Mouse (Mus musculus): Measurements from ENCODE around the gene Metap2. TPM values are rescaled to one million over a fixed set of nuclear protein-coding genes. Genes with fewer than 3 reads are reported as not detected.

The Metap2 gene
- polyA plus RNA-seq (2015; fragmentation: Nextera tagmentation; extraction: Ambion mirVana): 249 and 304 TPM in 2 replicates

GRCm38 (mm10) chr10:93897043-93897646, at the start of gene Metap2:
Metap2 (minus strand) TSS chr10:93897093.
- peak within 1 kb of the TSS; percentile 7; the same call in 1 of the 2 replicates for H3K27ac ChIP-seq
- ATAC-seq (ENCODE audit: low read depth): no peak
- no peaks in the 10 kb centered on the region for H3K36me3 ChIP-seq
- no peak within 1 kb of the TSS for H3K9ac ChIP-seq
- whole genome bisulfite sequencing (ENCODE audit: insufficient replicate concordance): 62% methylated on average over 7 of the region's 7 CpGs
- peaks cover 4% of the 10 kb centered on the region; the same call in 1 of the 2 replicates for H3K27me3 ChIP-seq
- no peak within 1 kb of the TSS for H3K4me2 ChIP-seq
- H3K4me3 ChIP-seq (replicated peaks): no peak within 1 kb of the TSS
- no peaks in the 10 kb centered on the region for H3K9me3 ChIP-seq (replicated peaks)
- peaks cover 46% of the 10 kb centered on the region for H3K4me1 ChIP-seq (replicated peaks)
- DNase-seq: no peak

GRCm38 (mm10) chr10:93945843-93946499, 49.1 kb upstream of the Metap2 start:
- Histone ChIP-seq H3K27me3 (0 out of 2 replicates have a peak, but pooled peaks cover 3% of the 10 kb centered on the region), H3K4me3 (replicated peaks) (no peak overlapping the region), H3K9ac (no peak overlapping the region), H3K36me3 (no peaks in the 10 kb centered on the region), H3K27ac (no peak overlapping the region), H3K9me3 (replicated peaks) (no peaks in the 10 kb centered on the region), H3K4me2 (no peak overlapping the region), H3K4me1 (replicated peaks) (no peaks in the 10 kb centered on the region)
- DNase-seq: no peak
- 53% methylated on average over 9 of the region's 9 CpGs for WGBS (ENCODE audit: insufficient replicate concordance)
- ATAC-seq (ENCODE audit: low read depth): peak; percentile 61

GRCm38 (mm10) chr10:93945364-93945763, 48.5 kb upstream of the Metap2 start:
- Histone ChIP-seq H3K27me3 (0 out of 2 replicates have a peak, but pooled peaks cover 3% of the 10 kb centered on the region), H3K36me3 (no peaks in the 10 kb centered on the region), H3K9me3 (replicated peaks) (no peaks in the 10 kb centered on the region), H3K27ac (no peak overlapping the region), H3K9ac (no peak overlapping the region), H3K4me2 (no peak overlapping the region), H3K4me3 (replicated peaks) (no peak overlapping the region), H3K4me1 (replicated peaks) (no peaks in the 10 kb centered on the region)
- 40% methylated on average over 4 of the region's 4 CpGs for WGBS (ENCODE audit: insufficient replicate concordance)
- DNase-seq (no peak), ATAC-seq (ENCODE audit: low read depth) (no peak)

DNA sequence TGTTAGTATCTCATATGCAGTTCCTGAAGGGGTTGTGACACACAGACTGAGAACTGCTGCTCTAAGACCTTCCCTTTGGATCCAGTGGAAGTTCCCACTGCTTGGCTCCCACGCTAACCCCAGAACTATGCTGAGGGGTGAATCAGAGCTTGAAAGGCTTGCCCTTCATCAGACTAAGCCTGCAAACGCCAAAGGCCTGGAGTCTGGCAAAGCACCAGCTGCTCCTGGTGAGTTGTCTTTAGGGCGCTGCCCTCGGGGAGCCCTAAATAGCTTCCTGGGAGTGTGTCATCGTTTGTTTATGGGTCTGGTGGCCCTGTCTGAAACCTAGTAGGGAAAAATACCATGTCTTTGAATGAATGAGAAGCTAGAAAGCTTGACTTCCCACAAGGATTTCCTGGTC, 47.3 kb upstream of the Metap2 start:
- Histone ChIP-seq H3K27me3 (0 out of 2 replicates have a peak, but pooled peaks cover 3% of the 10 kb centered on the region), H3K4me2 (no peak overlapping the region), H3K4me1 (replicated peaks) (no peaks in the 10 kb centered on the region), H3K4me3 (replicated peaks) (no peak overlapping the region), H3K9me3 (replicated peaks) (no peaks in the 10 kb centered on the region), H3K9ac (no peak overlapping the region), H3K36me3 (no peaks in the 10 kb centered on the region), H3K27ac (no peak overlapping the region)
- ATAC-seq (ENCODE audit: low read depth) (no peak), DNase-seq (no peak)
- 46% methylated on average over 5 of the region's 5 CpGs for WGBS (ENCODE audit: insufficient replicate concordance)

GRCm38 (mm10) chr10:93940279-93940678, 43.4 kb upstream of the Metap2 start:
- Histone ChIP-seq H3K9me3 (replicated peaks) (no peaks in the 10 kb centered on the region), H3K4me2 (no peak overlapping the region), H3K4me3 (replicated peaks) (no peak overlapping the region), H3K36me3 (no peaks in the 10 kb centered on the region), H3K27me3 (no peaks in the 10 kb centered on the region), H3K4me1 (replicated peaks) (no peaks in the 10 kb centered on the region), H3K27ac (no peak overlapping the region), H3K9ac (no peak overlapping the region)
- DNase-seq: no peak
- WGBS (ENCODE audit: insufficient replicate concordance): 74% methylated on average over 5 of the region's 5 CpGs
- no peak for ATAC-seq (ENCODE audit: low read depth)

DNA sequence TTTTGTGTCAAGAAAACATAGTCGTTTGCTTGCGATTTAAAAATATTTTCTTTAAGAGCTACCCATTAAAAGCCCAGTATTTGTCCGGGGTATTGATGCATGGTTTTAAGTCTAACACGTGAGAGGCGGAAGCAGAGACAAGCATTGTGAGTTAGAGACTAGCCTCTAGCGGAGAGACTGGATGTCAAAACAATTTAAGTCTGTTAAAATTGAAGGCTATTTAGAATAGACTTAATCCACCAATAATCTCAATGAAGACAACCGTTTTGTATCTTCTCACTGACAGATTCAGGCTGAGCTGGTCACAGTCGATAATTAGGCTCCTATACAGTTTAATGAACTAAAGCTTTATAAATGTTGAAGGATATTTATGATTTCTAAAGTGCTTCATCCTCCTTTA, 42.8 kb upstream of the Metap2 start:
- Histone ChIP-seq H3K36me3 (no peaks in the 10 kb centered on the region), H3K4me2 (no peak overlapping the region), H3K4me1 (replicated peaks) (no peaks in the 10 kb centered on the region), H3K9me3 (replicated peaks) (no peaks in the 10 kb centered on the region), H3K9ac (no peak overlapping the region), H3K27ac (no peak overlapping the region), H3K4me3 (replicated peaks) (no peak overlapping the region), H3K27me3 (no peaks in the 10 kb centered on the region)
- 78% methylated on average over 8 of the region's 8 CpGs for WGBS (ENCODE audit: insufficient replicate concordance)
- ATAC-seq (ENCODE audit: low read depth): no peak
- no peak for DNase-seq

- DNase-seq (no peak), ATAC-seq (ENCODE audit: low read depth) (no peak)
- Histone ChIP-seq H3K4me3 (replicated peaks) (no peak overlapping the region), H3K4me1 (replicated peaks) (no peaks in the 10 kb centered on the region), H3K36me3 (no peaks in the 10 kb centered on the region), H3K9me3 (replicated peaks) (no peaks in the 10 kb centered on the region), H3K9ac (no peak overlapping the region), H3K4me2 (no peak overlapping the region), H3K27ac (no peak overlapping the region), H3K27me3 (no peaks in the 10 kb centered on the region)
- 80% methylated on average over 20 of the region's 20 CpGs for WGBS (ENCODE audit: insufficient replicate concordance)
Measured at GRCm38 (mm10) chr10:93938844-93939271, 42.0 kb upstream of the Metap2 start.

GRCm38 (mm10) chr10:93933980-93934379, 37.1 kb upstream of the Metap2 start:
- 69% methylated on average over 9 of the region's 9 CpGs for WGBS (ENCODE audit: insufficient replicate concordance)
- Histone ChIP-seq H3K27me3 (peaks cover 21% of the 10 kb centered on the region; the same call in 1 of the 2 replicates), H3K4me2 (no peak overlapping the region), H3K9ac (no peak overlapping the region), H3K36me3 (no peaks in the 10 kb centered on the region), H3K4me1 (replicated peaks) (no peaks in the 10 kb centered on the region), H3K4me3 (replicated peaks) (no peak overlapping the region), H3K9me3 (replicated peaks) (no peaks in the 10 kb centered on the region), H3K27ac (no peak overlapping the region)
- ATAC-seq (ENCODE audit: low read depth) (no peak), DNase-seq (no peak)

DNA sequence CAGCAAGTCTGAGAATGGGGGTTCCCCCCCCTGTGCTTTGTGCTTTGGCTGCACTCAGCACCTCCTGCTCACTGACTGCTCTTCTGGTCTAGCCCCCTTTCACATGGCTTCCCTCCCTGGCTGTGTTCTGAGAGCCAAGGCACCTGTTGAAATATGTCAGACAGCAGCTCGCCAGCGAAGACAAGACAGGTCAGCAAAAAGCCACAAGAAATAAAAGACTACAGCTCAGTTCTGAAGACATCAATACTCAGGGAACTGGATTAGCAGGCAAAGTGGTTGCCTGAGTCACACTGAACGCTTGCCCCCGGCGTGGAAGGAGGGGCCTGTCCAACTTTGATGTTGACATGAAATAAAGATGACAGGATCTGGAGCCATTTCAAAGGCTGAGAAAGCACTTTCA, 36.0 kb upstream of the Metap2 start:
- no peak for ATAC-seq (ENCODE audit: low read depth)
- H3K36me3 ChIP-seq: no peaks in the 10 kb centered on the region
- WGBS (ENCODE audit: insufficient replicate concordance): 70% methylated on average over 5 of the region's 5 CpGs

GRCm38 (mm10) chr10:93932020-93932419, 35.1 kb upstream of the Metap2 start:
- DNase-seq (no peak), ATAC-seq (ENCODE audit: low read depth) (no peak)
- WGBS (ENCODE audit: insufficient replicate concordance): 50% methylated on average over 5 of the region's 5 CpGs
- Histone ChIP-seq H3K27ac (no peak overlapping the region), H3K9ac (no peak overlapping the region), H3K36me3 (no peaks in the 10 kb centered on the region), H3K4me1 (replicated peaks) (no peaks in the 10 kb centered on the region), H3K4me3 (replicated peaks) (no peak overlapping the region), H3K27me3 (peaks cover 21% of the 10 kb centered on the region; the same call in 1 of the 2 replicates), H3K4me2 (no peak overlapping the region), H3K9me3 (replicated peaks) (no peaks in the 10 kb centered on the region)

More for the DNA sequence above, 36.0 kb upstream of the Metap2 start:
- no peaks in the 10 kb centered on the region for H3K9me3 ChIP-seq (replicated peaks)
- H3K4me1 ChIP-seq (replicated peaks): no peaks in the 10 kb centered on the region
- H3K27ac ChIP-seq: no peak overlapping the region
- no peak for DNase-seq
- H3K9ac ChIP-seq: no peak overlapping the region
- peaks cover 21% of the 10 kb centered on the region; the same call in 1 of the 2 replicates for H3K27me3 ChIP-seq
- H3K4me2 ChIP-seq: no peak overlapping the region
- no peak overlapping the region for H3K4me3 ChIP-seq (replicated peaks)

DNA sequence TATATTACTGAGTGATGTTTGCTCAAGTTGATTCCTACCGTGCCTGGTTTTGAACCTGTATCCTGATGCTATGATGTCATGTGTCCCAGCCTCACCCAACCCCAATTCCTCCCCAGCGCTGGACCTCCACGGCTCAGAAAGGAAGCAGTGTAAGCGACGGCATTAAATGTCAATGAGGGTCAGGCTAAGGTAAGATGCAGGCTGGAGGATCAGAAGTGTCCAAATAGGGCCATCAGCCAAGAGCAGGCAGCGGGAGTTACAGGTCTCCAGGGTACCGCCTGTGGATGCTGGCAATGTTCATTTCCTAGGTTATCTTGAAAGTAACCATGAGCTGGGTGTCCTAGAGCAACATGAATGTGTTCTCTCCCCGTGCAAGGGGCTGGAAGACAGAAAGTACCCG, 34.5 kb upstream of the Metap2 start:
- WGBS (ENCODE audit: insufficient replicate concordance): 68% methylated on average over 9 of the region's 9 CpGs
- Histone ChIP-seq H3K9ac (no peak overlapping the region), H3K9me3 (replicated peaks) (no peaks in the 10 kb centered on the region), H3K4me3 (replicated peaks) (no peak overlapping the region), H3K4me1 (replicated peaks) (no peaks in the 10 kb centered on the region), H3K27ac (no peak overlapping the region), H3K4me2 (no peak overlapping the region), H3K27me3 (peaks cover 21% of the 10 kb centered on the region; the same call in 1 of the 2 replicates), H3K36me3 (no peaks in the 10 kb centered on the region)
- DNase-seq: no peak
- no peak for ATAC-seq (ENCODE audit: low read depth)

Measured in liver, embryonic 13.5 days (tissue).